Mouse (Mus musculus) monocyte, adult 59 days (primary cell): ENCODE data around the gene Carmil1. TPM values are rescaled to one million over a fixed set of nuclear protein-coding genes. Genes with fewer than 3 reads are reported as not detected.

Source experiments
- total RNA-seq, 2 experiments: library from RNA; stranded (reverse); gene quantifications; one replicate each; pipeline ENCODE4 v1.2.4; 2023

Carmil1 gene
- 10 to 100 TPM; 12.0 to 15.1 TPM for total RNA-seq

DNA sequence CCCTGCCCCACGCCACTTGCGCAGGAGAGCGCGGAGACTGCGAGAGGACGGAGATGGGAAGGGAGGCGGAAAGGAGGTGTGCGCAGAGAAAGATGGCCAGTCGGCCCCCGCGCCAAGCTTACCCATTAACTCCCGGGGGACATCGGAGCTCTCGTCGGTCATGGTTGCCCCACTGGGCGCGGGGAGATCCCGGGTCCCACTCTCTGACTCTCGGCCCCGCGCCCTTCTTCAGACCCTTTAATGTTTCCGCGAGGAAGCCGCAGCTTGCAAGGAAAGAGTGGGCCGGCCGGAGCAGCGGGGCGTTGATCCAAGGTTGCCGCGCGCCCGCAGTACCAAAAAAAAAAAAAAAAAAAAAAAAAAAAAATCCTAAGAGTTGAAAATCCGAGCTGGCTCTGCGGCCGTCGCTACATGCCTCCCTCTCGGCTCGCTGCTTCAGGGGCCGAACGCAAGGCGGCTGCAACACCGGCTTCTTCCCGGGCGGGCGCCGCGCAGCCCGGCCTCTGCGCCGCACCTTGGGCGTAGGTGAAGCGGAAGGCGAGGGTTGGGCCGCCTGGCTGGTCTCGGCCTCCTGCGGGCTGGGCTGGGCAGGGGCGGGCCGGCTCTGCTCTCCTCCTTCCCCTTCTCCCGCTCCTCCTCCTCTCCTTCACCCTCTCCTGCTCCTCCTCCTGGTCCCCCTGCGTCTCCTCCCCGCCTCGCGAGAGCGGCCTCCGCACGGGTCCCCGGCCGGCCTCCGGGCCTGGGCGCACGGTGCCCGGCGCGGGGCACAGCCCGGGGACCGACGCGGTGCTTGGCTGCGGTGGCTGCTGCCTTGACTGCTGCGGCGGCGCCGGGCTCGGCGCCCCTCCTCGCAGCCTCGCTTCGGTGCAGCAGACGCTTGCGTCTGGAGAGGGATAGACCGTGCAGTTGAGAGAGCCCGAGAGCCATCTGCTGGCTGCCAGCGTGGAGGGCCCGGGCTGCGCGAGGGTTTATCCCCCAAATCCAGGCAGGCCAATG lies at the start of gene Carmil1:
TSS of gene Carmil1 (minus strand) at position 357 of the 993 bp plus-strand sequence.

GRCm38 (mm10) chr13:24327201-24327600 lies 46.6 kb upstream of the Carmil1 start, which contains the start of gene Cmah:
Gene Cmah (plus strand): TSS chr13:24327404.

DNA sequence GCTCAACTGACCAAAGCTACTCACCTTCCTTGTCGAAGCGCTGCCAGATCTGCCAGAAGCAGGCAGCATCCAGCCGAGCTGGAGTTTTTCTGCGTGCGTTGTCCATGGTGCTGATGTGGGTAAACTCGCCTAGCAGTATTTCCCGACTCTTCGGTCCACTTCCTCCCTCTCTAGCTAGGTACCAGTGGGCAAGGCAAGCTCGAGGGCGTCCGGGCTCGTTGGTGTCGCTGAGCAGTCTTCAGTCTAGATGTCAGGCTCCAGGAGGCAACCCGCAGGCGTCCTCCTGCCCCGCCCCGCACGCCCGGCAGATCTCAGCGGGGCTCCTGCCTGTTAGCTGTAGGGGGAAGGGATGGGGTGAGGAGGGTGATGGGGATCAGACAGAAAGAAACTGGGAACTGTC lies 289.7 kb downstream of the Carmil1 start, which contains the start of gene Scgn:
TSS of gene Scgn (minus strand) at position 287 of the 400 bp plus-strand sequence.

Other genes starting within 250 kb of the Carmil1 start
- 10 to 100 TPM; 12.4 to 14.5 TPM for gene Cmah, start 46.6 kb upstream of the Carmil1 start, total RNA-seq